In genomic region chr11:100207498-100207897, GRCm38 (mm10) we compare ENCODE assay signal across 25 mouse cellular contexts. TPM values are rescaled to one million over a fixed set of nuclear protein-coding genes. Genes with fewer than 3 reads are reported as not detected.
A peak's percentile ranks its signal among the peaks of the same experiment; 100 is the strongest.
DNase-seq lines count a peak whose midpoint lies in the region; ATAC-seq and TF ChIP-seq lines count a peak whose summit lies in the region.
"Had no signal": no experiment of that assay in that cellular context is flagged by ENCODE, and none has a peak within 500 bp of the region (broad histone marks: within the 10 kb centered on the region; RNA-seq: fewer than 3 reads in every experiment).

Gene Krt14, minus strand, starts transcription at chr11:100207548.

- no peaks in the 10 kb centered on the region for H3K27me3 ChIP-seq in hindbrain, embryonic 12.5 days
- no peaks in the 10 kb centered on the region for H3K27me3 ChIP-seq in hindbrain, embryonic 16.5 days (replicated peaks; ENCODE audit: control insufficient read depth, insufficient read depth, low read length)
- no peaks in the 10 kb centered on the region for H3K27me3 ChIP-seq in C2C12 (ENCODE audit: control insufficient read depth, insufficient read depth, insufficient read length)
- no peaks in the 10 kb centered on the region for H3K27me3 ChIP-seq in embryonic facial prominence, embryonic 15.5 days
- H3K27me3 ChIP-seq in myocyte (ENCODE audit: control insufficient read depth, insufficient read depth, insufficient read length): no peaks in the 10 kb centered on the region
- H3K27me3 ChIP-seq: neural tube, embryonic 13.5 days had no signal

- H3K9me3 ChIP-seq in hindbrain, embryonic 12.5 days (replicated peaks): no peaks in the 10 kb centered on the region
- no peaks in the 10 kb centered on the region for H3K9me3 ChIP-seq in hindbrain, embryonic 16.5 days (ENCODE audit: control insufficient read depth, low read length)
- no peaks in the 10 kb centered on the region for H3K9me3 ChIP-seq in embryonic facial prominence, embryonic 15.5 days (replicated peaks)
- H3K9me3 ChIP-seq: heart, embryonic 13.5 days; midbrain, embryonic 10.5 days; neural tube, embryonic 13.5 days had no signal

- H3K9ac ChIP-seq in hindbrain, embryonic 12.5 days: no peak within 1 kb of the TSS
- H3K9ac ChIP-seq in hindbrain, embryonic 16.5 days (ENCODE audit: low read depth, low read length): no peak within 1 kb of the TSS
- peak within 1 kb of the TSS; percentile 21; the same call in 1 of the 2 replicates for H3K9ac ChIP-seq in embryonic facial prominence, embryonic 15.5 days
- H3K9ac ChIP-seq: heart, embryonic 13.5 days; liver, postnatal 0 days; neural tube, embryonic 13.5 days had no signal

- no peak for TF ChIP-seq CTCF in C2C12 (IDR thresholded peaks at IDR 0.05; ENCODE audit: control insufficient read depth, insufficient read depth, insufficient read length)

- WGBS in hindbrain, embryonic 12.5 days: 88% methylated on average over 8 of the region's 8 CpGs
- 92% methylated on average over 8 of the region's 8 CpGs for WGBS in hindbrain, embryonic 16.5 days
- 59% methylated on average over 8 of the region's 8 CpGs for WGBS in embryonic facial prominence, embryonic 15.5 days

- H3K27ac ChIP-seq in hindbrain, embryonic 12.5 days: no peak within 1 kb of the TSS
- H3K27ac ChIP-seq in hindbrain, embryonic 16.5 days (ENCODE audit: low read depth, low read length): no peak within 1 kb of the TSS
- peak within 1 kb of the TSS; percentile 77 for H3K27ac ChIP-seq in embryonic facial prominence, embryonic 15.5 days (replicated peaks)
- H3K27ac ChIP-seq: heart, embryonic 13.5 days; hindbrain, postnatal 0 days; midbrain, embryonic 10.5 days; neural tube, embryonic 13.5 days had no signal

- H3K79me2 ChIP-seq in C2C12 (ENCODE audit: control insufficient read depth, insufficient read depth) (peaks cover 10% of the 10 kb centered on the region), myocyte (ENCODE audit: control insufficient read depth, insufficient read depth) (no peaks in the 10 kb centered on the region)

- H3K36me3 ChIP-seq in hindbrain, embryonic 12.5 days: no peaks in the 10 kb centered on the region
- no peaks in the 10 kb centered on the region for H3K36me3 ChIP-seq in hindbrain, embryonic 16.5 days (ENCODE audit: control insufficient read depth, insufficient read depth, low read length)
- H3K36me3 ChIP-seq in C2C12 (ENCODE audit: control insufficient read depth, insufficient read depth) (peaks cover 12% of the 10 kb centered on the region), myocyte (ENCODE audit: control insufficient read depth, insufficient read depth) (no peaks in the 10 kb centered on the region)
- no peaks in the 10 kb centered on the region for H3K36me3 ChIP-seq in embryonic facial prominence, embryonic 15.5 days
- H3K36me3 ChIP-seq: heart, embryonic 13.5 days; midbrain, embryonic 10.5 days; neural tube, embryonic 13.5 days had no signal

- no peaks in the 10 kb centered on the region for H3K4me1 ChIP-seq in hindbrain, embryonic 12.5 days
- H3K4me1 ChIP-seq in hindbrain, embryonic 16.5 days (ENCODE audit: control insufficient read depth, insufficient read depth, low read depth, low read length): no peaks in the 10 kb centered on the region
- 0 out of 2 replicates have a peak, but pooled peaks cover 8% of the 10 kb centered on the region for H3K4me1 ChIP-seq in embryonic facial prominence, embryonic 15.5 days
- H3K4me1 ChIP-seq: heart, embryonic 13.5 days; midbrain, embryonic 10.5 days; neural tube, embryonic 13.5 days had no signal

- TF ChIP-seq POLR2A in myocyte (IDR thresholded peaks at IDR 0.05; ENCODE audit: insufficient read length, low read depth): no peak

- no peaks in the 10 kb centered on the region for H3K79me3 ChIP-seq in C2C12 (ENCODE audit: low read depth)

- H3ac ChIP-seq in C2C12 (ENCODE audit: control insufficient read depth, insufficient read length, low read depth) (no peak within 1 kb of the TSS), myocyte (ENCODE audit: control insufficient read depth, insufficient read length) (no peak within 1 kb of the TSS)

- no peak for ATAC-seq in hindbrain, embryonic 12.5 days (ENCODE audit: low FRiP score)
- no peak for ATAC-seq in hindbrain, embryonic 16.5 days
- no peak for ATAC-seq in embryonic facial prominence, embryonic 15.5 days (ENCODE audit: insufficient number of reproducible peaks, low FRiP score, low TSS enrichment, low read depth)
- ATAC-seq in erythroid progenitor cell, adult 5-6 weeks (replicated peaks; ENCODE audit: low FRiP score, poor library complexity, severe bottlenecking): no peak
- ATAC-seq: forebrain, embryonic 14.5 days; hindbrain, postnatal 0 days; liver, postnatal 0 days had no signal

- no peak within 1 kb of the TSS for H3K4me3 ChIP-seq in hindbrain, embryonic 12.5 days
- no peak within 1 kb of the TSS for H3K4me3 ChIP-seq in hindbrain, embryonic 16.5 days (ENCODE audit: low read length)
- peak within 1 kb of the TSS; percentile 35 for H3K4me3 ChIP-seq in C2C12 (ENCODE audit: insufficient read depth, poor library complexity, severe bottlenecking)
- peak within 1 kb of the TSS; percentile 34 for H3K4me3 ChIP-seq in embryonic facial prominence, embryonic 15.5 days (replicated peaks)
- H3K4me3 ChIP-seq in myocyte: peak within 1 kb of the TSS; percentile 5
- H3K4me3 ChIP-seq: heart, embryonic 13.5 days; midbrain, embryonic 10.5 days; neural tube, embryonic 13.5 days had no signal

- H3K4me2 ChIP-seq in hindbrain, embryonic 12.5 days (replicated peaks): no peak within 1 kb of the TSS
- no peak within 1 kb of the TSS for H3K4me2 ChIP-seq in hindbrain, embryonic 16.5 days (ENCODE audit: low read length)
- peak within 1 kb of the TSS; percentile 21; the same call in 1 of the 2 replicates for H3K4me2 ChIP-seq in embryonic facial prominence, embryonic 15.5 days (replicated peaks)
- peak within 1 kb of the TSS; percentile 57 for H3K4me2 ChIP-seq in myocyte (ENCODE audit: low read depth)
- H3K4me2 ChIP-seq: heart, embryonic 13.5 days; neural tube, embryonic 13.5 days had no signal

- no peak for DNase-seq in left cerebral cortex, adult 9 months (ENCODE audit: low spot score in 2 of 2)
- DNase-seq in cerebellum, postnatal 4 days (ENCODE audit: low spot score in 2 of 2): no peak
- DNase-seq: adrenal gland, adult 8-10 months; cerebellum, adult 11 months; cerebellum, postnatal 36 days; gastrocnemius, postnatal 36 days; heart, postnatal 36 days; kidney, adult 8-10 months; kidney, postnatal 4 days; layer of hippocampus, postnatal 36 days; liver; liver, postnatal 0 days; lung, postnatal 36 days; right cerebral cortex, postnatal 25 days had no signal

TF ChIP-seq in C2C12, 6 proteins besides CTCF, POLR2A, EP300 and RAD21:
- no peak for TF ChIP-seq MYOD1 (IDR thresholded peaks at IDR 0.05; ENCODE audit: control insufficient read depth, insufficient read length, low read depth)
- TF ChIP-seq MAX (IDR thresholded peaks at IDR 0.05): peak; percentile 75
- TF ChIP-seq FOSL1 (IDR thresholded peaks at IDR 0.05; ENCODE audit: insufficient read depth, low read length, poor library complexity, severe bottlenecking): peak; percentile 17

TF ChIP-seq in myocyte, 11 proteins besides CTCF, POLR2A, EP300 and RAD21:
- TF ChIP-seq MYOD1 (IDR thresholded peaks at IDR 0.05; ENCODE audit: control insufficient read depth in 1 of 3, insufficient read length in 2 of 3, low read depth in 2 of 3) (no peak), E2F4 (IDR thresholded peaks at IDR 0.05; ENCODE audit: insufficient read depth) (no peak), MYOG (IDR thresholded peaks at IDR 0.05; ENCODE audit: control insufficient read depth in 1 of 3, insufficient read depth in 1 of 3, insufficient read length in 2 of 3, low read depth in 2 of 3) (no peak), TCF12 (IDR thresholded peaks at IDR 0.05; ENCODE audit: insufficient read depth, poor library complexity, severe bottlenecking) (no peak), USF1 (IDR thresholded peaks at IDR 0.05; ENCODE audit: low read depth) (no peak), SRF (IDR thresholded peaks at IDR 0.05; ENCODE audit: control insufficient read depth, insufficient read length, low read depth) (no peak), REST (IDR thresholded peaks at IDR 0.05; ENCODE audit: insufficient read depth, insufficient read length) (no peak), POLR2AphosphoS2 (IDR thresholded peaks at IDR 0.05; ENCODE audit: insufficient read length, low read depth) (no peak), MAX (IDR thresholded peaks at IDR 0.05; ENCODE audit: low read depth) (no peak), CEBPB (IDR thresholded peaks at IDR 0.05; ENCODE audit: insufficient read depth, poor library complexity, severe bottlenecking) (no peak), TCF3 (IDR thresholded peaks at IDR 0.05; ENCODE audit: insufficient read length, low read depth) (no peak)

RNA-seq across cellular contexts. Expression of gene Krt14, which starts in this region (rescaled TPM):
- polyA plus RNA-seq in hindbrain, embryonic 12.5 days (2016; fragmentation: Nextera tagmentation; extraction: Ambion mirVana): 10.2 and 12.3 TPM in 2 replicates
- polyA plus RNA-seq in hindbrain, embryonic 16.5 days (2015; fragmentation: Nextera tagmentation; extraction: Ambion mirVana): 0.55 TPM in 1 of 2 replicates, not detected in the other
- polyA plus RNA-seq in C2C12 (2012; fragmentation: generic; extraction: Trizol) (32.4 TPM), myocyte (2012; fragmentation: generic; extraction: Trizol) (9.9 TPM)
- polyA plus RNA-seq in embryonic facial prominence, embryonic 15.5 days (2015; fragmentation: Nextera tagmentation; extraction: Ambion mirVana): 1,122 and 1,244 TPM in 2 replicates
- not detected in 2 replicates for total RNA-seq in erythroid progenitor cell, adult 5-6 weeks (2015; ENCODE audit: low replicate concordance)
- total RNA-seq in erythroid progenitor cell, adult 5-6 weeks (2017; ENCODE audit: low replicate concordance): not detected in 2 replicates
- total RNA-seq: gastrocnemius, postnatal 36 days; hindbrain, postnatal 0 days; layer of hippocampus, postnatal 36 days had no signal
- polyA plus RNA-seq: forebrain, embryonic 14.5 days had no signal

Comparison
In these comparisons a context has a peak if more than half of its experiments do, and no peak if none do; other contexts are left out.
1. RNA of gene Krt14 (polyA plus RNA-seq): 1,122 to 1,244 TPM in embryonic facial prominence, embryonic 15.5 days; 32.4 TPM in C2C12 (single experiment), 10.2 to 12.3 TPM in hindbrain, embryonic 12.5 days, 9.9 TPM in myocyte (single experiment) and 0.55 TPM in hindbrain, embryonic 16.5 days; every median in the first group is over 10 times any median in the second.
2. H3K4me2 ChIP-seq: peak in embryonic facial prominence, embryonic 15.5 days (single experiment) and myocyte (single experiment); none in hindbrain, embryonic 12.5 days (single experiment) and hindbrain, embryonic 16.5 days (single experiment).
3. H3K4me3 ChIP-seq: peak in C2C12 (single experiment), embryonic facial prominence, embryonic 15.5 days (single experiment) and myocyte (single experiment); none in hindbrain, embryonic 12.5 days (single experiment) and hindbrain, embryonic 16.5 days (single experiment).